Mouse (Mus musculus) urinary bladder, postnatal 0 days (tissue): ENCODE measurements around the gene Hfm1. TPM values are rescaled to one million over a fixed set of nuclear protein-coding genes. Genes with fewer than 3 reads are reported as not detected.

ENCODE experiments used
- microRNA-seq: library from miRNA; unstranded; fragments of <30 nt; microRNA quantifications from one replicate; pipeline ENCODE4, GENCODE M21; 2016
- polyA plus RNA-seq: library from polyadenylated mRNA; unstranded; fragments of >200 nt; fragmentation: Nextera tagmentation; extraction: Ambion mirVana; gene quantifications from 2 replicates; pipeline ENCODE4 v1.2.1, GENCODE M21; 2015

Hfm1 gene
- 0.15 and 0.16 TPM in 2 replicates for polyA plus RNA-seq

DNA sequence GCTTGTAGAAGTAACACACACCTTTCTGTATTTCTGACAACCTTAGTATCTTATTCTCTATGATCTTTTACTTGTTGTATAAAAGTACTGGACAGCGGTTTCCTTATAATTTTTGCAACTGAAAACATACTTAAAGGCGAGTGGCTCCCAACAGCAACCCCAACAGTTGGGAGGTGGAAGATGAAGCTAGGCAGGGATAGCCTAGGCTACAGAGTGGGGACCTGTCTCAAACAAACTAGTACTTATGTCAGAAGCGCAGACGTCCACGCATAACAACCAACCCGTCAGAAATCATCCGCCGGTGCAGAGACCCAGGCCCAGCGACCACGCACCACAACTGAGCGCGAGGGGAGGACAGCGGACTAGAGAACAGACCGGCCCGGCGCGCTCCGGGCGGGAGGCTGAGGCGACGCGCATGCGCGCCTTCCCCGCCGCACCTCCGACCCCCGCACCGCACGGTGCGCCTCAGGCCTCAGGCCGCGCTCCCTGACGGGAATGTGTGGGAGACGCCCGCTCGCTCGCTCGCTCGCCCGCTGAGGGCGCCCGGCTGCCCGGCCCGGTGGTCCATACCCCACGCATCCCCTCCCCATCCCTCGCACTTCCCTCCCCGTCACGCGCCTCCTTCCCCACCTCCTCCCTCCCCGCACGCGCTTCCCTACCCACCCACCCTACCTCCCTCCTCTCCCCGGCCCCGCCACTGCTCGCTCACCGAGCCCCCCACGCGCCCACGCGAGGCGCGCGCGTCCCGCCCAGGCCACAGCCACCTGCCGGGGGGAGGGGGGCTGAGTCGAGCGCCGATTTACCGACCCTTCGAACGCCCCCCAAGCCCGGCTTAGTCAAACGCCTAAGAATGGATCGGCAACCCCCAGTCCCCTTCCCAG lies at the start of gene Hfm1:
Gene Hfm1 (minus strand): TSS at position 834 of the 881 bp plus-strand sequence.

GRCm38 (mm10) chr5:106963584-106964512 lies 37.7 kb upstream of the Hfm1 start, which contains the start of gene Cdc7:
Cdc7 (plus strand) TSS chr5:106964322.

Small RNA genes within 50 kb of the gene (microRNA-seq; reads per million reads assigned to microRNA genes)
- not detected for gene Gm27527

Other genes starting within 250 kb of the Hfm1 start
- 47.3 and 58.5 TPM in 2 replicates for gene Zfp644, start 229.0 kb downstream of the Hfm1 start, polyA plus RNA-seq
- 5.0 and 7.0 TPM in 2 replicates for gene Cdc7, start 38.0 kb upstream of the Hfm1 start, polyA plus RNA-seq